34 mouse cellular contexts compared by ENCODE assay signal in the genomic region with DNA sequence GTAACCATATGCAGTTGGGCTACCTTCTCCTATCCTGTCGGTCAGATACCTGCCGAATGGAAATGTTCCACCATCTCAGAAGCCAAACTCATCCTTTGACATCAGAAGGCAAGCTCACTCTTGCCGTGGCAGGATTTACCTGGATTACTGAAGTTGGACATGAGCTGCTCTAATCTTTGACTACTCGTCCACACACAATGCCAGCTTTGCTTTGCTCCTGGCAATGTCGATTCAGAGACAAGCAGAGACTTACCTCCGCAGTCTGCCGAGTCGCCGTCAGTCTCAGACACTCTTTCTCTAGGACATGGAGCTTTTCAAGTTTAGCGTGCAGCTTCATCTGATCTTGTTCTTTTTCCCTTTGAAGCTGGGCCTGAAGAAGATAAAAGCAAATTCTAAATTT.
"Had no signal": no experiment of that assay in that cellular context is flagged by ENCODE, and none has a peak within 500 bp of the region (broad histone marks: within the 10 kb centered on the region; RNA-seq: fewer than 3 reads in every experiment).

No protein-coding gene starts in this region.

- H3K27ac ChIP-seq: heart, embryonic 13.5 days; heart, embryonic 15.5 days; hindbrain, embryonic 10.5 days; hindbrain, embryonic 12.5 days; hindbrain, embryonic 13.5 days; hindbrain, embryonic 14.5 days; hindbrain, embryonic 15.5 days; hindbrain, postnatal 0 days; intestine, embryonic 15.5 days; kidney, embryonic 15.5 days; kidney, postnatal 0 days; layer of hippocampus, adult 2 months; left cerebral cortex, adult 2 months had no signal

- H3K9ac ChIP-seq: heart, embryonic 12.5 days; heart, embryonic 13.5 days; heart, embryonic 15.5 days; hindbrain, embryonic 12.5 days; hindbrain, embryonic 13.5 days; hindbrain, embryonic 14.5 days; hindbrain, embryonic 15.5 days; intestine, embryonic 15.5 days; kidney, embryonic 15.5 days had no signal

- H3K9me3 ChIP-seq: heart, embryonic 13.5 days; heart, embryonic 15.5 days; hindbrain, embryonic 12.5 days; hindbrain, embryonic 15.5 days; intestine, embryonic 15.5 days; kidney, embryonic 15.5 days had no signal

- ATAC-seq: hindbrain, postnatal 0 days; inflammation-experienced regulatory T-cells, adult 6 months; intestine, embryonic 15.5 days; intestine, embryonic 16.5 days; intestine, postnatal 0 days had no signal

- H3K27me3 ChIP-seq: heart, embryonic 12.5 days; heart, embryonic 13.5 days; heart, embryonic 15.5 days; hindbrain, embryonic 12.5 days; hindbrain, embryonic 13.5 days; hindbrain, embryonic 15.5 days; intestine, embryonic 15.5 days; kidney, embryonic 15.5 days had no signal

- H3K4me3 ChIP-seq: heart, embryonic 12.5 days; heart, embryonic 13.5 days; heart, embryonic 15.5 days; hindbrain, embryonic 10.5 days; hindbrain, embryonic 12.5 days; hindbrain, embryonic 13.5 days; hindbrain, embryonic 15.5 days; intestine, embryonic 15.5 days; kidney, embryonic 15.5 days; layer of hippocampus, adult 2 months; left cerebral cortex, adult 2 months had no signal

- H3K4me2 ChIP-seq: heart, embryonic 11.5 days; heart, embryonic 12.5 days; heart, embryonic 13.5 days; heart, embryonic 15.5 days; hindbrain, embryonic 12.5 days; hindbrain, embryonic 13.5 days; hindbrain, embryonic 14.5 days; hindbrain, embryonic 15.5 days; intestine, embryonic 15.5 days; kidney, embryonic 15.5 days had no signal

- DNase-seq: heart, postnatal 10 days; heart, postnatal 14 days; heart, postnatal 36 days; heart, postnatal 4 days; kidney, adult 11 months; kidney, adult 18-20 months; kidney, adult 2 months; kidney, adult 8-10 months; kidney, adult 9 months; kidney, postnatal 10 days; kidney, postnatal 14 days; kidney, postnatal 25 days; kidney, postnatal 36 days; kidney, postnatal 4 days; layer of hippocampus, adult 9-11 months; layer of hippocampus, postnatal 36 days had no signal

- H3K4me1 ChIP-seq: heart, embryonic 12.5 days; heart, embryonic 13.5 days; heart, embryonic 15.5 days; hindbrain, embryonic 10.5 days; hindbrain, embryonic 12.5 days; hindbrain, embryonic 13.5 days; hindbrain, embryonic 15.5 days; intestine, embryonic 15.5 days; kidney, embryonic 15.5 days had no signal
